Mouse (Mus musculus) T-helper 1 cell (primary cell): ENCODE results near the gene N4bp1.

Source experiments
- in situ Hi-C: fragments of 300-600 bp; cut with MboI, MseI; formaldehyde crosslinking; loops from one replicate; pipeline ENCODE4 v1.15.1; 2025; ENCODE audit warnings: high pct_unique_total_duplicates

The N4bp1 gene

GRCm38 (mm10) chr8:86828925-86829324 is 56.1 kb downstream of the N4bp1 start:
- in situ Hi-C loops: no loop called here

- in situ Hi-C loops: no loop called here
Observed at GRCm38 (mm10) chr8:86827199-86827598, 57.9 kb downstream of the N4bp1 start.

- in situ Hi-C loops: no loop called here
Observed at GRCm38 (mm10) chr8:86826538-86826937, 58.5 kb downstream of the N4bp1 start.

GRCm38 (mm10) chr8:86825674-86826448 is 59.2 kb downstream of the N4bp1 start:
- in situ Hi-C loops: no loop called here

- in situ Hi-C loops: loop anchor here (5.0 kb wide), 1 partner anchor 78 kb away; no protein-coding TSS in a partner anchor
Observed at GRCm38 (mm10) chr8:86824735-86825134, 60.3 kb downstream of the N4bp1 start.

- in situ Hi-C loops: loop anchor here (5.0 kb wide), 1 partner anchor 82 kb away; no protein-coding TSS in a partner anchor
Observed at GRCm38 (mm10) chr8:86820756-86821201, 64.3 kb downstream of the N4bp1 start.

GRCm38 (mm10) chr8:86820186-86820755 is 64.8 kb downstream of the N4bp1 start:
- in situ Hi-C loops: loop anchor here (5.0 kb wide), 1 partner anchor 82 kb away; no protein-coding TSS in a partner anchor

GRCm38 (mm10) chr8:86819426-86819825 is 65.6 kb downstream of the N4bp1 start:
- in situ Hi-C loops: no loop called here

- in situ Hi-C loops: no loop called here
Observed at GRCm38 (mm10) chr8:86808990-86809960, 75.8 kb downstream of the N4bp1 start.

GRCm38 (mm10) chr8:86808239-86808638 is 76.8 kb downstream of the N4bp1 start:
- in situ Hi-C loops: no loop called here

GRCm38 (mm10) chr8:86801988-86802387 is 83.1 kb downstream of the N4bp1 start:
- in situ Hi-C loops: no loop called here

GRCm38 (mm10) chr8:86800966-86801365 is 84.1 kb downstream of the N4bp1 start:
- in situ Hi-C loops: no loop called here

- in situ Hi-C loops: no loop called here
Observed at GRCm38 (mm10) chr8:86798141-86798540, 86.9 kb downstream of the N4bp1 start.

- in situ Hi-C loops: no loop called here
Observed at GRCm38 (mm10) chr8:86797705-86798104, 87.4 kb downstream of the N4bp1 start.

- in situ Hi-C loops: no loop called here
Observed at GRCm38 (mm10) chr8:86794716-86795115, 90.3 kb downstream of the N4bp1 start.

GRCm38 (mm10) chr8:86791542-86791941 is 93.5 kb downstream of the N4bp1 start:
- in situ Hi-C loops: no loop called here

- in situ Hi-C loops: no loop called here
Observed at GRCm38 (mm10) chr8:86789576-86789975, 95.5 kb downstream of the N4bp1 start.

GRCm38 (mm10) chr8:86787891-86788420 is 97.1 kb downstream of the N4bp1 start:
- in situ Hi-C loops: no loop called here

GRCm38 (mm10) chr8:86786498-86786897 is 98.6 kb downstream of the N4bp1 start:
- in situ Hi-C loops: no loop called here

GRCm38 (mm10) chr8:86781094-86781493 is 104.0 kb downstream of the N4bp1 start:
- in situ Hi-C loops: no loop called here

- in situ Hi-C loops: no loop called here
Observed at GRCm38 (mm10) chr8:86779207-86779606, 105.9 kb downstream of the N4bp1 start.
